Mouse (Mus musculus) spleen, adult 18-20 months (tissue): Measurements from ENCODE around the gene Srpk2.
"Not testable (repeated sequence)": the region's sequence is repeated elsewhere in the genome, so short reads cannot be mapped to it uniquely, and the experiment has no call there.

Experiments
- DNase-seq, 2 experiments: peaks; one replicate each; pipeline ENCODE4 v3.0.0; 2022; ENCODE audit warnings: mixed read lengths in 2 of 2

Gene Srpk2

DNA sequence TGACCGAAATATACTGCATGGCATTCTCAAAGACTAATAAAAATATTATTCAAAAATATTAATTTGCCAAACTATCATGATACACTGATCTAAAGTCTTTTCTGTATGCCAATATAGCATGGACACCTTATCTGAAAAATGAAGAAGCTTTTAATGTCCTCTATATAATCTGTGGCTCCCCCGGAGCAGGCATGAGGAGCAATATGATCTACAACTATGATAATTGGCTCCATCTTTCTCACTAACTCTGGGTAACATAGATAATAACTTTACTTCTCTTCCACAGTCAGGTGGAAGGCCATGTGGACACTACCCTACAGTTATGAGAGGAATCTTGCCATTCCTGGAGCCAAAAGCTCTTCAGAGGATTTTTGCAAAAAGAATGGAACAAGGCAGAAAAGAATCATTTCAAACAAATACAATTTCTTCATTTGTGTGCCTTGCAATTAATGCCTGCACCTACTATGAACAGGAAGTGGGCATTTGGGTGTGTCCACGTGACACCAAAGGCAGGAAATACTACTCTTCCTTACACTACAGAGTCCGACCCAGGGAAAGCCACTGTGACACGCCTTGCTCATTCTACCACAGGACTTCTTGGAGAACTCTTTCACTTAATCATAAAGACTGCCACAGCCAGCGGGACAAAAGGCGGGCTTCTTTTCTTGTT lies 80.2 kb downstream of the Srpk2 start:
- peak; percentile 20 to 26 for DNase-seq

DNA sequence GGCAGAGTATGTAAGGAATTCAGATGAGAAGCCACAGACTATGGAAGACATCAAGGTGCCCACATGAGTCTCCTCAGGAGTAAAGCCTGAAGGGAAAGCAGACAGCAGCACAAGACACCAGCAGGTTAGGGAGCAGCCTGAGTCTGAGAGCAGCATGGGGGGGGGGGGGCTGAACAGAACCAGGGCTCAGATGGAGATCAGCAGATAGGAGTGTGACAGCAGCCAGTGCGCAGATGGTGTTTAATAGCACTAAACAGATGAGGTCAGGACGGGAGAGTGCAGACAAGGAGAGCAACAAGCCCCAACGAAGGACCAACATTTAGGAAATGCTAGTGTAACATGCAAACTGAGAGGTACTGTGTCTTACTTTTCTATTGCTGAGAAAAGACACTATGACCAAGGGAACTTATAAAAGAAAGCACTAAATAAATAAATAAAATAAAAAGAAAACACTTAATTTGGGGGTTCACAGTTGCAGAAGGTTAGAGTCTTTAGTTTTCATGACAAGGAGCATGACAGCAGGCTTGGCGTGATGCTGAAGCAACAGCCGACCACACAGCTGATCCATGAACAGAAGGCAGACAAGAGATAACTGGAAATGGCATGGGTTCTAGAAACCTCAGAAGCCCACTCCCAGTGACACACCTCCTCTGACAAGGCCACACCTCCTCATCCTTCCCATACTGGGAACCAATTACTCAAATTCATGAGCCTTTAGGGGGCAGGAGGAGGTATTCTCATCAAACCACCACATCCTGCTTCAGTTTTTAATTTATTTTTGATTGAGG lies 84.5 kb downstream of the Srpk2 start:
- no peak for DNase-seq

DNA sequence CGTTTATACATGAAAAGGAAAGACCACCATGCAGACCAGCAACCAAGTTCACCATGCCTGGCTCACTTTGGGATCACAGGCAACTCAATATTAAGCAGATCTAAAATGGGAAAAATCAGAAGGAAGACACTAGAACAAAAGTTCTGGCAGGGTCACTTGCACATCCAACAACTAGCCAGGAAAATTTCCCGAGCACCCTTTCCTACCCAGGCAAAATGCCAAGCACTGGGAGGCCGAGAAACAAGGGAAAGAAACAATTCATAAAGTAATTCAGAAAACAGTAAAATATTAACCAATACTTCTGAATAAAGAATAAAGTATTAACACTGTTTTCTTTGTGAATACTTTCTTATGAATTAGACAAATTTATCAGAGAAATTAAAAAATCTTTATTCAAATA lies 85.2 kb downstream of the Srpk2 start:
- DNase-seq: no peak

DNA sequence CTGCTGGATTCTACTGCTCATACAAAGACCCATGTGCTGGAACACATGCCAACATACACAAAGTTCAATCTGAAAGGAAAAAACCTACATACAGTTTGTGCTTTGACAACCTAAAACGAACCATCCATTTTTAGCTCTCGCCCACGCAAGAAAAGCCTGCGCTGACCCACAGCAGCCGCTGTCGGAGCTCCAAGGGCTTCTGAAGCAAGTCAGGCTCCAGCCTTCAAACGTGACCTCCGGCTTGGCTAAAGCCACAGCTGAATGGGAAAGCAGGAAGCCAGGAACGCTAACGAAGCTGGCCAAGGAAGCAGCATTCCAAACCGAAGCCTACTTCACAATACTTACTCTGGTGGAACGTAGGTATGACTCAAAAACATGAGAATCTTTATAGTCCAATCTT lies 85.9 kb downstream of the Srpk2 start:
- no peak for DNase-seq

DNA sequence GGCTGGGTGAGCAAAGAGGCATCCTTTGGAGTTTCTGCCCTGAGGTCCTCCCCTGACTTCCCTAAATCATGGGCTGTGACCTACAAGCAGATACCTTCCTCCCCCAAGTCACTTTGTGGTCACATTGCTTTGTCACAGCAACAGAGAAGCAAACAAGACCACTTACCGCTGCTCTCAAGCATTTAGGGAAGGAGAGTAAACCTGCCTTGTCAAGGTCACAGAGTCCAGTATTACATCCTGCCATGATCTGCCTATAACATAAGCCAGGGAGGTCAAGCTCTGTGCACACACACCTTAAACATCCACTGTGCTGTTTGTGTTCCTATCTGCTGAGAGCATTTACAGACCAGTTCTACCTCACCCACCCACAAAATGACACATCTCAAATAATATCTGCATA lies 86.4 kb downstream of the Srpk2 start:
- no peak for DNase-seq

DNA sequence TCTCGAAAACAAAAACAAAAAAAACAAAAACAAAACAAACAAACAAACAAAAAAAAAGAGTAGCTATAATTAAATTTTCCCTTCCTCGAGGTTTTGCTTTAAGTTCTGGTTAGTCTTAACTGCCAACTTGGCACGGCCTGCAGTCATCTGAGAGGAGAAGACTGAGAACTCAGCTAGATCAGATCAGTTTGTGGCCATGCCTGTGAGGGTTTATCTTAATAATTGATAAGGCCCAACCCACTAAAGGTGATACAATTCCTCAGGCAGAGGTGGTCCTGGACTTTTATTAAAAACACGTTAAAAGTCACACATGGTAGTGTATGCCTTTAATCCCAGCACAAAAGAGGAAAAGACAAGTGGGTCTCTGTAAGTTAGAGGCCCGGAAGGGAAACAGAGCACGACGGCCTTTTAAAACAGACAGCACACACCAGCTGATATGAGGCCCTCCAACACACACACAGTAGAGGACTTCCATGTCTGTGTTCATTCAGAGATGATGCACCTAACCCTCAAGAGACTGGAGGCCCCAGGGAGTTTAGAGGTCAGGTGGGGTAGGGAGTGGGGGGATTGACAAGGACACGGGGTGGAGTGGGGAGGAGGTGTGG lies 87.1 kb downstream of the Srpk2 start:
- no peak for DNase-seq

DNA sequence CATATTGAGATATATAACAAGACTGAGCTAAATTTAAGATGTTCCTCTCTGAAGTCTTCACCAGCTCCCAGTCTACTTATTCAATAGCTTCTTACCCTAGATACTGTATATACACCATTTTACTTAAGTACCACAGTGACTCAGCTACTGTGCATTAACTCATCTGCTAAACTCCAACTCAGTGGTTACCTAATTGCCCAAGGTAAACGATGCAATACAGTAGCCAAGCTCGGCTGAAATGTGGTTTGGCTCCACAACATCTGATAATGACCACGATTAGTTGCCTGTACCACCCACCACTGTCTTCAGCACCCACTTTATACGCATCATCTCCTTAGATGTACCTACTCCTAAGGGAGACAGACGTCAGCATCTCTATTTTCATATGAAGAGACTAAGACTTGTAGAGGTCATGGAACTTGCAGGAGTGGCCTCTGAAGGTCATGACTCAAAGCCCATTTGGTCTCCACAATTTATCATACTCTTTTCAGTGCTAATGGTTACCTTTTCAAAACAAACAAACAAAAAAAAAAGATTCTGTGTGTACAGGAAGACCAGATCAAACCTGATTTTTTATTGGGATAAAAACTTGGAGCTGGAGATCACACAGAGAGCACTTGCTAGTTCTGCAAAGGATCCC lies 88.0 kb downstream of the Srpk2 start:
- no peak for DNase-seq

DNA sequence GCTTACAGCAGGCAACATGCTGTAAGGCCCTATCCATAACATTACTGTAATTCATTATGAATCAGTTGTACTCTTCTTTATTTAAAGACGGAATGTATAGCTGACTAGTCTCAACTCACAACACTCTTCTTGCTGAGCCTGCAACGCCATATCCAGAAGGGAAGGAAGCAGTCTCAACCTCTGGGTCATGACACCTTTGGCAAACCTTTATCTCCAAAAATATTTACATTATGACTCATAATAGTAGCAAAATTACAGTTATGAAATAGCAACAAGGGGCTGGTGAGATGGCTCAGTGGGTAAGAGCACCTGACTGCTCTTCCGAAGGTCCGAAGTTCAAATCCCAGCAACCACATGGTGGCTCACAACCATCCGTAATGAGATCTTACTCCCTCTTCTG lies 94.1 kb downstream of the Srpk2 start:
- not testable (repeated sequence) for DNase-seq

DNA sequence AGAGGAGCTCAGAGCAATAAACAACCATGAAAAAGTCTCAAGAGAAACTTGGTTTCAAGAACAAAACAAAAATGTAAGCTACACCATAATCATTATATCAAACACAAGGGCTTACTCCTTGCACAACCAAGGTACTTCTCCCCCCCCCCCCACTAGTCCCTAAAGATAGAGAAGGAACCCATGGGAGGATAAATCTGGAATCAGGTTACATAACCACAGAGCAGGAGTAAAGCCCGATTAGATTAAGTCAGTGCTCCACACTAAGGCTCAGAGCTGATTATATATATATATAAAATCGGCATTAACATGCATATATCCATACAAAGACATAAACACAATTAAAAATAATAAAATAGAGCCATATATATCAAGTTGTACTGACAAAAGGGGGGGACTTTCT lies 96.8 kb downstream of the Srpk2 start:
- DNase-seq: no peak

DNA sequence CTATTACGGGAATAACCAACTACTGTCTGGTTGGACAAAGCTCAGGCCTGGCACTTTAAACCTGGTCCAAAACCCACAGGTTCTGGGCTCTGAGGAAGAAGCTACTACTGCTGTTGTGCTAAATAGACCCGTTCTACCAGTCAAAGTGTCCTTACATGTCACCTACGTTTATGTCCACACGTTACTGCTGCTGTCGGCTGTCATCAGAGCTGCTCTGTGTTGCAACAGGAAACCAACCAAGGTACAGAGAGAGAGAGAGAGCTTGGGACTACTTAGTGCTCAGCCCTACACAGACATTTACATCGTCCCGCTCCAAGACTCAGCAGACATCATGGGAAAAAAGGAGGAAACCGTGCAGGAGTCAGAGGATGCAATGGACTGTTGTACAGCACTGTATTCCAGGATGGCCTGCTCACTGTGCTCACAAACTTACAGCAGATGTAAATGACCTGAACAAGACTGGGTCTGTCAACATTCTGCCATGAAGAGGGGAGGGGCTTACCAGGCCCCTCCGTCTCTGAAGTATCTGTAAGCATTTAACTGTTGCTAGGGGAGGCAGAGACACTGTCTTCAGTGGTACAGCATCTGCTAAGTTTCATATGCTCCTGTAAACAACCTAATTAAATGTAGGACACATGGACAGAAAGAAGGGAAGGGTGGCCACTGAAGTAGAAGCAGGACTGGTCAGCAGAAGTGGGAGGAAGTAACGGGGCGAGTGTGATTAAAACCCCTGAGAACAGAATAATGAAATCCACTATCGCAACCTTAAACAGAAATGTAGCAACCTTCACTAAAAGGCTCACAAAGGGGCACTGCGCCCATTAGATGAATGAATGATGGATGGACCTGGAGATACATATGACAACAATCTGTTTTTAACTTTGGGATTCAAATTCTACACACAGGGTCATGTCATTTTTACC lies 97.6 kb downstream of the Srpk2 start:
- DNase-seq: no peak

DNA sequence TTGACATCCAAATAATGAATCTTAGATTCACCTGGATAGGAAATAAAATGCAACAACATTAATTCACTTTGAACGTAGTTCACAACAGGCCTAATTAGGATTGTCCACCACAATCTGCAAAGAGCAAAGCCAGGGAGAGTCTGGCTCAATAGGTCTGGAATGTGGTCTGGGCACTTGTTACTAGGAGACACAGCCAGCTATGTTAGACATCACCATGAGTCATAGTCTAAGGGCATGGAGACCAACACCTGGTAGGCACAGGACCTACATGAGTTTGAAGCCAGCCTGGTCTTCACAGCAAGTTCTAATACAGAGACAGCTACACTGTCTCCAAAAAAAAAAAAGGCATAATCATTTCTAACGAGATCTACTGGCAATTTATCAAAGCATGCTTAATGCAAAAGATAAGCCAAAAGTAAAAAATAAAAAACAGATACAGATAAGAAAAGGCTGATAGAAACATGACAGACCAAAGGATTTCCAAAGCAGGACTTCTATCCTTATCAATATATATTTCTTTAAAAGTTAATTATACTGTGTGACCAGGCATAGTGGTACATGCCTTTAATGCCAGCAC lies 102.8 kb downstream of the Srpk2 start:
- DNase-seq: no peak

DNA sequence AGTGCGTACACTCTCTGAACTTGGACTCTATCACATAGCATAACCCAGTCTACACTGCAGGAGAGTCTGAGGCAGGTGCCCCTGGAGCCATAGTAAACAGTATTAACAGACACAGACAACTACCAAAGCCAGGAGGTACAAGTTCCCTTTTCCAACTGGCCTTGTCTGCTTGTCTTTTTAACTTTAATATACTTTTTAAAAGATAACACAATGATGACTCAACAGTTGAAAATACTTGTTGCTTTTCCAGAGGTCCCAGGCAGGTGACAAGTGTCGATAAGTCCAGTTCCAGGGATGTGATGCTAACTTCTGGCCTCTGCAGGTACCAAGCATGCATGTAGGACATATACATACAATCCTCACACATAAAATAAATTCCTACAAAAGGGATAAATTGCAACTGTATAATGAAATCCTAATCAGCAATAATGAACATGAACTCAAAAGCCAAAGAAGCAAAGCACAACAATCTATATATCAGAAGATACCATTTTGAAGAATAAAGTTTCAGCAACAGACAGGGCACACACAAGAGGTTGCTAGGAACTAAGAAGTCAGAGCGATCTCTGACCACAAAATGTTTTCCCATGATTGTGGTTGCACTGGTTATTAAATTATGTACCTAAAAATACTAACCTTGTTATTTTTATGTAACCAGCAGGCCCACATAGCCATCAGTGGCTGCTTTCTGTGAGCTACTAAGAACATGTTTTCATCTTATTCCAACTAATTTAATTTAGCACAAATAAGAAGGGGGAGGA lies 105.1 kb downstream of the Srpk2 start:
- no peak for DNase-seq

DNA sequence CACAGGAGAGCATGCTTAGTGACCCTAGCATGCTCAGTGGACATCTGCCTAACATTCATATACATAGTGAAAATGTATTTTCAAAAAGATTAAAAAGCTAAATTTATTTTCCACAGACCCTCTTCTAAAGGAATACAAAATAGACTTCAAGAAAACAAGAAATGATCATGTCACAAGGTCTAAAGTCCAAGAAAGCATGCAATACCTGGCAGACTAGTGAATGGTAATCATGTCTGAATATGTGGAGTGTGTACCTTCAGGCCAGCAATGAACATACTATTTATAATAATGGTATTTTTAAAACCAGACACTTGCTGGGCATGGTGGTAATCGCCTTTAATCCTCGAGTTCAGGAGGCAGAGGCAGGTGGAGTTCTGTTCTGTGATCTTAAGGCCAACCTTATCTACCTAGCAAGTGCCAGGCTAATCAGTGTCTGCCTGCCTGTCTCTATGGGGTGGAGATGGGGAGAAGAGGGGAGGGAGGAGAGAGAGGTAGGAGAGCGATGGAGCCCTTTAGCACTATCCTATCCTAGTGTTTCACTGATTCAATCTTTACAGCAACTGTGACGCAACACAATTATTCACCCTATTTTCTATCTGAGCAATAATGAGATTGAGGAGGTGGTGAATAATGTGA lies 106.0 kb downstream of the Srpk2 start:
- no peak for DNase-seq

DNA sequence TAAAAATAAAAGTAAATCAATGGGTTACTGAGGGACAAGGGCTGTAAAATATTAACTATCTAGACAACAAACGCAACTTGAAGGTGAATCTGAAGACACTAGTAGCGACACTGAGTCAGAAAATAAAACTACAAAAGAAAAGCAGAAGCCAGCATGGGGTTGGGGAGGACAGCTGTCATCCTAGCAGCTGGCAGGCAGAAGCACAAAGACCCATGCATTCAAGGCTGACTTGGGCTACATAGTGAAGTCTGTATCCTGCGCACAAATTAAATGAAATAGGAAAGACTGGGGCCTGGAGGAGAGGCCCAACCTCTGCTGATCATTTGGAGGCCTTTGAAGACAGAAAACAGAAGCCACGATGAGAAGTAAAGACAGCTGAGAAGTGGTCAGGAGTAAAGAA lies 106.6 kb downstream of the Srpk2 start:
- DNase-seq: no peak

DNA sequence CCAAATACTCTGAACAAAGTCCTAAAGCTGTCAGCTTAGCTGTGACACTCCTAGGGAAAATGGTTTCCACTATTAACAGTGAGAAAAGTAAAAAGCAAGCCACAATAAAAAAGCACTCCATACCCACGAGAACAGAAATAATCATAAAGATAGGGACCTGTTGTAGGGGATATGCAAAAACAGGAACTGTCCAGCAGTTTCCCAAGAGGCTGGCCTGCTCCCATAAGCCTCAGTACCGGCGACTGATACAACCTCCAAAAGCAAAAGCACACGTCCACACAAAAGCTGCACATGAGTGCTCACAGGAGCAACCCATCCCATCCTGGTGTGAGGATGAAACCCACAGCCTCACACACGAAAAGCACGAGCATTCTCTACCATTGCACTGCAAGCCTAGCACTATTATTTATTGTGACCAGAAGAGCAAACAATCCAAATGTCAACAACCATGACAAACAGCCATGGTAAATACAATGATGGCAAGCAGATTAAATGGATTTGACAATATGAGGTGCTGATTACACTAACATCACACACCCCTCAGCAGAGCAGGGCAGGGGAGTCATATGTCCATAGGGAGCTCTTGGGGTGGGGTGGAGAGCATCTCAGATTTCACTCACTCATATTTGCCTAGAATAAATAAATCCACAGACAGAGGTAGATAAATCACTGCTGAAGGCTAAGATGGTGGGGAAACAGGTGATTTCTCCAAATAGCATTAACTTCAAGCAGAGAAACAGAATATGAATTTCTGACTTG lies 107.9 kb downstream of the Srpk2 start:
- no peak for DNase-seq

DNA sequence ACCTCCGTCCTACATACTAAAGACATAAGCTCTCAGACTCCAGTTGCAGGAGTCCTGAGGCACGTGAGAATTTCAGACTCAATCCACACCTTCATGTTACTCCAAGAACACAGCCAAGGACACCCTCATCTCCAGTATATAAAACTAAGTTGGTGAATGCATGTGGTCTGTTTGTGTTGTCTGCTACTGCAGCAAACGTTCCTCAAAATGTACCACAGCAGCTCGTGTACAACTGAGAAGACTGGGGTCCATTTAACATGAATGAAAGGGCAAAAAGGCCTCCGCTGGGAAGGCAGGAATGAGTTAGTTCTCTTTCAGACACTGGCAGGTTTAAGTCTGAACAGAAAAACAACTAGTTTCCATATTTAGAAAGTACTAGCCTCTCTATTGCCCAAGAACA lies 110.5 kb downstream of the Srpk2 start:
- no peak for DNase-seq

DNA sequence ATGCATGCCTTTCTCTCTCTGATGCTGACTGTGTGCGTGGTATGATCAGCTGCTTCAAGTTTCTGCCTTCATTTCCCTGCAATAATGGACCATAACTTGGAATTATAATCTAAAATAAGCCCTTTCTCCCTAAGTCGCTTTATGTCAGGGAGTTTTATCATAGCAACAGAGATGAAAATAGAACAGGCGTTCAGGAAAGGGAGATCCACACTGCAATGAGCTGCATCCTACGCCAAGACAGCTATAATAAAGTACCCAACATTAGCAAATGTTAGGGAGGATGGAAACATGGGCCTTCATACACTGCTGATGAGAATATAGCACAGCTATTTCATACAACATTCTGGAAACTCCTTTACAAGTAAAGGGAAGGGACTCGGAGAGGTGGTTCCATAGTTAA lies 116.2 kb downstream of the Srpk2 start:
- no peak for DNase-seq

DNA sequence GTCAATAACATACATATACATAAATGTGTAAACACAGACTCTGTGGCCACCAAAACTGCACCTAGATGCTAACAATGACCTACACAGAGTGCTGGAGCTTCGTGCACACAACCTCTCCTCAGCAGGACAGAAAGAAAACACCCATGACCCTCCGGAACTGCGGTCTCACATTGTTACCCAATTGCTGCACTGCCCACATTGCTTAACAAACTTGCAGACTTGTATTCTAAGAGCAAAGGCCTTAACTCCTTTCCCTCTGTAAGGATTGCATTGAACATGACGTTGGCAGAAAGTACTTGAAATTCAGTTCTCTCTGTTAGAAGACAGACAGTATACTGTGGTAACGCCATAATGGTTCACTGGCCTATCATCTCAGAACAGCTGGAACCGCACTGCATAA lies 118.0 kb downstream of the Srpk2 start:
- DNase-seq: no peak

DNA sequence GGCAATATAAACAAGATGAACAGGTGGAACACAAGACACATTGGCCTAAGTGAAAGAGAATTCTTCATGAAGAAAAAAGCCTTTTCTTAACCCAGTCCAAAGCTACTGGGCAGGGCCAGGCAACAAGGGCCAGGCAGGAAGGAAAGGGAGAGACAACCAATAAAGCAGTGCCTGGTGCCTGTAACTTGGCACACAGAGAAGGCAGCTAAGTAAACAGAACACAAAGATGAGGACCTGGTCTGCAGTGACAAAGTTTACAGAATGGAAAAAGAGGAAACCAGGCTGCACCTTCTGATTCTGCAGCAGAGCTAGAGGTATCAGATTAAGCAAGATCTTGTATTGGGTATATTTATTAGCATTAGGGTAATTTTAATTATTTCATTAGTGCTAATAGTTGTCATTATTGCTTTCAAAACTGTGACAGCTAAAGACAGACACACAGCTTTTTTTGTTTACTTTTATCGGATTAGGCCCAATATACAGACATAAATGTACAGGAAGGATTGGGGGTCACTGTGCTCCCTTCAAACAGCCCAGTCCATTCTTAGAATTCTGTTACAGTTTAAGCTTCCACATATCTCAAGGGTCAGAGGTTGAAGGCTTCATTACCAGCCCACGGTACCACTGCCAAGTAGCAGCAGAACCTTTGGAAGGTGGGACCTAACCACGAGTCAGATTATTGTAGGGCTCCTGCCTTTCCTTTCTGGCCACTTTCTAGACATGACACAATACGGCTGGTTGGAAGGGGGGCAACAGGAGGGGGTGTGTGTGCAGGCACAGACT lies 121.9 kb downstream of the Srpk2 start:
- DNase-seq: no peak
